Comparison of ENCODE assay signal across 9 mouse cellular contexts in the genomic region with DNA sequence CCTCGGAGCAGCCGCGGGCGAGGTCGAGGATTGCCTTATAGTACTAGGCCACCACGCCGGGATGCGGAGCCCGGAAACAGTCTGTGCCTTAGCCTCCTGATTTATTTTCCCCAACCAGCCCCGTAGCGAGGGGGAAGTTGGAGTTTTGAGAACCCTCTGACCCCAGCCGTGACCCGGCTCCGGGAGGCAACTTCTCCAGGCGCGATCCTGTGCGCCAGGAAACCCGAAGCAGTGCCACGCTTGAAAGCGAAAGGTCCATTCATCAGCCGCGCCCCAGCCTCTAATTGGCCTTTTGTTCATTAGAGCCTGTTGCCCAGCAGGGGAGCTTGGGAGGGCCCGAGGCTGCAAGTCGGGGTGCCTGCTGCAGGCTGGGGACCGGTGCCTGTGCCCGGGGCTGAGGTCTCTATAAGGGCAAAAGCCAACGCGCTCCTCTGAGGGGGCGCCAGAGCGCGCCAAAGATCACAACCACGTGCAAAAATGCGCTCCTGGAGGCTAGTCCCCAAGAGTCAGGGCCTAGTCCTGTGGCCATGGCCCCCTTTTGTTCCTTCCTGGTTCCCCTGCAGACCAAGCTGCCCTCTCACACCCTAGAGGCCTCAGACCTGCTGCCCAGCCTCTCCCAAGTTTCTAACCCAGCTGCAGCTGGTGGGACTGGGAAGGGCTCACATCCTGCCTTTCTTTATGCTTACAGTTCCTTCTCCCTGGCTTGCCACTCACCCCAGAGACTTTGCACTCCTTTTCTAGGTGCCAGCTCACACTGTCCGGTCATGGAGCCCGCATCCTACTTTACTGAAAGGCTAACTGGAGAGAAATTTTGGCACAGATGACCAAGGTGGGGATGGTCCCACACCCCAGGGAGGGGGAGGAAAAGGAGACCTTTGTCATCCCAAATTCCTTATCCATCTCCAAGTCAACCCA. TPM values are rescaled to one million over a fixed set of nuclear protein-coding genes. Genes with fewer than 3 reads are reported as not detected.
DNase-seq lines count a peak whose midpoint lies in the region; TF ChIP-seq lines count a peak whose summit lies in the region.
"Had no signal": no experiment of that assay in that cellular context is flagged by ENCODE, and none has a peak within 500 bp of the region (broad histone marks: within the 10 kb centered on the region; RNA-seq: fewer than 3 reads in every experiment).

No protein-coding gene starts in this region.

- no peak overlapping the region for H3K27ac ChIP-seq in thymus, adult 2 months (ENCODE audit: control insufficient read depth, insufficient read depth, low read length)
- H3K27ac ChIP-seq in small intestine, adult 2 months (ENCODE audit: insufficient read depth, low read depth, low read length) = no peak overlapping the region

- no peak overlapping the region for H3K4me3 ChIP-seq in thymus, adult 2 months (ENCODE audit: control insufficient read depth, insufficient read depth, low read length)
- peak overlapping the region; percentile 22; the same call in 1 of the 2 replicates for H3K4me3 ChIP-seq in small intestine, adult 2 months (ENCODE audit: low read depth, low read length)
- H3K4me3 ChIP-seq: megakaryocyte, embryonic 14.5 days had no signal

- no peaks in the 10 kb centered on the region for H3K4me1 ChIP-seq in thymus, adult 2 months (replicated peaks; ENCODE audit: control insufficient read depth, insufficient read depth, low read length)
- no peaks in the 10 kb centered on the region for H3K4me1 ChIP-seq in small intestine, adult 2 months (ENCODE audit: control insufficient read depth, insufficient read depth, insufficient read length, low read length)

- peaks cover 15% of the 10 kb centered on the region for H3K27me3 ChIP-seq in thymus, adult 2 months (ENCODE audit: control insufficient read depth, insufficient read depth, low read length)
- peaks cover 67% of the 10 kb centered on the region for H3K27me3 ChIP-seq in small intestine, adult 2 months (ENCODE audit: control insufficient read depth, insufficient read depth, low read length)

- WGBS in thymus, adult 2 months = 3% methylated on average over 35 of the region's 35 CpGs
- WGBS in small intestine, adult 2 months = 2% methylated on average over 35 of the region's 35 CpGs

- DNase-seq in thymus, adult 2 months = peak; percentile 31
- no peak for DNase-seq in thymus, postnatal 0 days (ENCODE audit: low spot score)
- DNase-seq in forelimb bud, embryonic 11.5 days (ENCODE audit: low read depth, low spot score) = peak; percentile 64
- peak; percentile 75 to 82 for DNase-seq in kidney, postnatal 4 days
- DNase-seq in adrenal gland, postnatal 25 days = no peak
- no peak for DNase-seq in cerebellum, adult 18-20 months
- DNase-seq in spleen, adult 12 weeks (ENCODE audit: low spot score) = no peak

- no peaks in the 10 kb centered on the region for H3K36me3 ChIP-seq in thymus, adult 2 months (ENCODE audit: control insufficient read depth, insufficient read depth, low read length)
- no peaks in the 10 kb centered on the region for H3K36me3 ChIP-seq in small intestine, adult 2 months (ENCODE audit: control insufficient read depth, insufficient read depth, low read length)

- TF ChIP-seq POLR2A in thymus, adult 2 months (IDR thresholded peaks at IDR 0.05; ENCODE audit: control insufficient read depth, extremely low read depth, insufficient read depth, low read length, poor library complexity) = no peak
- TF ChIP-seq POLR2A in small intestine, adult 2 months (IDR thresholded peaks at IDR 0.05; ENCODE audit: low read depth, low read length) = no peak

- no peak for TF ChIP-seq CTCF in thymus, adult 2 months (IDR thresholded peaks at IDR 0.05; ENCODE audit: borderline replicate concordance, control insufficient read depth, extremely low read depth, insufficient read depth, low read length, poor library complexity)
- TF ChIP-seq CTCF in small intestine, adult 2 months (IDR thresholded peaks at IDR 0.05; ENCODE audit: extremely low read depth, insufficient read length, insufficient replicate concordance, low read depth, low read length) = no peak

RNA-seq across cellular contexts. Expression of a gene that starts 11.1 kb away (rescaled TPM):
- 0.04 TPM in 1 of 2 replicates, not detected in the other for polyA plus RNA-seq in thymus, adult 2 months (2012; rRNA removed)
- polyA plus RNA-seq in thymus, postnatal 0 days (2015; fragmentation: Nextera tagmentation; extraction: Ambion mirVana) = 0.12 TPM in 1 of 2 replicates, not detected in the other
- polyA plus RNA-seq in small intestine, adult 2 months (2012; rRNA removed) = 0.03 TPM in 1 of 2 replicates, not detected in the other
- not detected in 2 replicates for total RNA-seq in adrenal gland, postnatal 25 days (2021)

Comparison
In these comparisons a context has a peak if more than half of its experiments do, and no peak if none do; other contexts are left out.
1. DNase-seq: peak in thymus, adult 2 months (single experiment), forelimb bud, embryonic 11.5 days (single experiment) and kidney, postnatal 4 days (2 of 2); none in thymus, postnatal 0 days (single experiment), adrenal gland, postnatal 25 days (single experiment), cerebellum, adult 18-20 months (0 of 2) and spleen, adult 12 weeks (single experiment).